Mouse (Mus musculus) urinary bladder, postnatal 4 days (tissue): ENCODE measurements around the gene Zmiz1.

Source experiments
- DNase-seq, 2 experiments: peaks; one replicate each; pipeline ENCODE4 v3.0.0; 2021 to 2022; ENCODE audit warnings: low spot score in 2 of 2

Gene Zmiz1

DNA sequence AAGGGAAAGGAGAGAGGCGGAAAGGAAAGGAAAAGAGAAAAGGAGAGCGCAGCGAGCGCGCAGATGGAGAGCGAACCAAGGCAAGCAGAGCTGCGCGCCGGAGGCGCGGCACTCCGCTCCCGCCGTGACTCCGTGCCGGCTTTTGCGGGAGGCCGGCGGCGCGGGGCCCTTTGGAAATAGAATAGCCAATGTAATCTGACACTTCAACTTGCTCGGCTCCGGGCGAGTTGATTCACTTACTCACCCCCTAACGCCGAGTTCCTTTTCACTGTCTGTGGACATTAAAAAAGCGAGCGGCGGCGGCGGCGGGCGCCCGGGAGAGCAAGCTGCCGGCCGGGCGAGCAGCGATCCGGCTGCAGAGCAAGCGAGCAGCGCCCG is at the start of gene Zmiz1:
TSS of gene Zmiz1 (plus strand) at position 170 of the 378 bp plus-strand sequence.
- DNase-seq = peak; percentile 88 to 91

DNA sequence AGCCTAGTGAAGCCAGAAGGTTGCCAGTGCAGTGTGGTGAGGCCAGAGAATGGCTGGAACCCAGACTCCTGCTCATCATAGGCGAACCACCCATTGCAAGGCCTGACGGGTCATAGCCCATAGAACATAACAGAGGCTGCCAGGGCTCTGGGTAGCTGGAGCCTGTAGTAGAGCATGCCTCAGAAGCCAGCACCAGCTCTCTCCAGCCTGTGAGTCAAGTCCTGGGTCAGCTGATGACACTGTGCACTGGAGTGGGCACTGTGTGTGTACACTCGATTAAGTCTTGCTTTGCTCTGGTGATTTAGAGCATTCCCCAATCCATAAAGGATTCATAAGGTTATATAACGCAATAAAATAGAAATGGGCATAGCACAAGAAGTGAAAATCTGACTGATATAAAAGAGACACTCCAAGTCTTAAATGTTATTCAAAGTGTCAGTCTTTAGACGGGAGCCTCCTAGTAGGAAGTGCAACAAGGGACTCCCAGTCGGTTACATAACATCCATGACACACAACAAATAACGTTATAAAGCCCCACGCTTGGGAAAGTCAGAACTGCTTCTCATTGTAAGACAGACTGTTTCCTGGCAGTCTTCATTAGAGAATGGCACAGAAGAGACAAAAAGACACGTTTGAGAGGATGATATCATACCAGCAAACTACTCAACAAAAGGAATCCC is 47.0 kb upstream of the Zmiz1 start:
- no peak for DNase-seq

DNA sequence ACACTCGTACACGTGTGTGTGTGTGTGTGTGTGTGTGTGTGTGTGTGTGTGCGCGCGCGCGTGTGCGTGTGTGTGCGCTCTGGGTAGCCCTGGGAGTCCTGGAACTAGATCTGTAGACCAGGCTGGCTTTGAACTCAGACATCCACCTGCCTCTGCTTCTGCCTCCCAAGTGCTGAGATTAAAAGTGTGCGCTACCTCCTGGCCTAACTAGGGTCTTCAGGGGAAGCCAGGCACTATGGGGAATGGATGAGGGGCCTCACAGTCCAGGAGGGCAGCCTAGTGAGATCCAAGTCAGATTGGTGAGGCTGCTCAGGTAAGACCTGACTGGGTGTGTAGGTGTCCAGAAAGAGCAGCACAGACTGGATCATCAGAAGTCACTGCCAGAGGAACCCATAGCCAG is 46.2 kb upstream of the Zmiz1 start:
- no peak for DNase-seq

DNA sequence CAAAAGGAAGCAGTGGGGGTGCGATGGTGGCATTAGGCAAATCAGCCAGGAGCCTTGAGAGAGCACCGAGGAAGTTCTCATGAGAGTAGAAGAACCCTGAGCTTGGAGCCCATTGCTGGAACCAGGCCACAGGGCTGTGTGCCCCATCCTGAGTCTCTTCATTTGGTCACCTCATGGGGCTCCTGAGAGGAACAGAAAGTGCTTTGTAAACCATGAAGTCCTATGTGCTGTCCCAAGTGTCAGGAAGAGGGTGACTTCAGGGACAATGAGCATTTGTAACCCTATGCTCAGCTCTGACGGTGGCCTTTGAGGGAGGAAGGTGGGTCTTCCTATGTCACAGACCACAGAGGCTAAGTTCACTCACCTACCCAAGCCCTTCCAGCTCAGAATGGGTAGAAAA is 45.5 kb upstream of the Zmiz1 start:
- no peak for DNase-seq

DNA sequence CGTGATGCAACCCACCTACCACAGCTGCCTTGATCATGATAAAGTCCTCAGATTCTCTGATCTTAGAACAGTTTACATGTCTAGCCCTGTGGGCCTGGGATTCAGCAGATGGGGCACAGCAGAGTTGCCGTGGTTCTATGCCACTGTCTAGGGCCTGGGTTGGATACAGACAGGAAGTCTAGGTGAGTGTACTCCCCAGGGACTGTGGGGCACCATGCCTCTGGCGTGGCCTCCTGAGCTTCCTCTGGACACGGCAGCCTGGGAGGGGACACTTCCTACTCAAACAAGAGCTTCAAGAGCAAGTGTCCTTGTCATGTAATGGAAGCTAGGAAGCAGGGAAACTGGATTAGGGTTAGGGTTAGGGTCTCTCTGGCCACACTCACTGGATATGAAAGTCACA is 44.9 kb upstream of the Zmiz1 start:
- DNase-seq = no peak

DNA sequence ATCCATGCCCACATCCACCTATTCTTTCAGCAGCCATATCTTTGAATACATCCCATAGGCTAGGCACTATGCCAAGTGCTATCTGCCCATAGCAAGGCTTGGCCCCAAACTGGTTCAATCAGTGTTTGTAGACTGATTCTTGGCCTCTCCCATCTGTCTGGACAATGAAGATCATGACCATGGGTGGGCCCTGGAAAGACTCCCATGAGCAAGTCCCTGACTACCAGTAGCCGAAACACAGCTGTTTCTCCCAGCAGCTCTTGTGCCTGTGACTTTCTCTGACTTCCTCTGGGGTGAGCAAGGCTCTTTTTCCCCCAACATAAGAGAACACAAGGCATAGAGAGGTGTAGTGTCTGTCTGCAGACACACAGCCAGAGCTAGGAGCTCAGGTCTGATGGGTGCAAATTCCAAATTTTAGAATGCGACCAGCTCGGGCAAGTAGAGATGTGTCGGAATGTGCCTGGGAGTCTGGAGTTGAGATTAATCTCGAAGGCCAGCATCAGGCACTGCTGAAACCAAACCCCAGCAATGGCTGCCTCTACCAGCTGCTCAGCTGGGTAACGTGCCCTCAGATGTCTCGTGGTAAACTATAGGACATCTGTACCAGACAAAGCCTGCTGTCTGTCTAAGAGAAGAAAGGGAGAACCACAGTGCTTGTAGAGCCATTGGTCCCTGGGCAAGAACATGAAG is 38.8 kb upstream of the Zmiz1 start:
- no peak for DNase-seq

DNA sequence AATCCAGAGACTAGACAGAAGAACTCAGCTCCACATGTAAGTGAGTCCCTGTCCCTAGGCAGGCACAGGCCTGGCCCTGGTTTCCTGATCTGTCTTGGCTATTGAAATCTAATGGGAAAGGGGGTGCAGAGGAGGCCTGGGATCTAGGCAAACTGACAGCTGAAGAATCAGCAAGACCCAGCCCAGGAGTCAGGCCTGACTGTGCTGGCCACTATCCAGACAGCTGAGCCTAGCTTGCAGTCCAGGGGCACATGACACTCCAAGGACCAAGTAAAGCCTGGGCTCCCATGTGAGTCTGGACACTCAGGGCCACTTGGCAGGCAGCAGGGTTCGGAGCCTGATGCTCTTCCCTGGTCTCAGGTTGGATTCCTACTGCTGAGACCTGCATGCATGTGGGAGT is 38.0 kb upstream of the Zmiz1 start:
- DNase-seq = no peak

DNA sequence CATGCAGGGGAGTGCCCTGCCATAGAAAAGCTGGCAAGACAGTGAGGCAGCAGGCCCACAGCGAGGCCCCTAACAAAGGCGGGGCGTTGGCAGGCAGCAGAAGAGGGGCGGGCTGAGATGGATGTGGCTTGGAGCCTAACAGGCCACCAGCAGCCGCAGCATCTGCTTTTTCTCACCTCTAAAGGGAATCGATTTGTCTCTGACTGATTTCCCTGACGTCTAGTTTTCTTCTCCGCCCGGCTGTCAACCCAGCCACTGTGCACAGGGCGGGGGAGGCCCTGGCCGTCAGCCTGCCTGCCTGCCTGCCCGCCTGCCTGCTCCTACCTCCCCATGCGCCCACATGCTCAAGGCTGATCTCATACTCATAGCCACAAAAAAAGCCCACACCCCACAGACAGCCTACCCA is 37.4 kb upstream of the Zmiz1 start:
- DNase-seq = peak in 1 of 2 experiments; percentile 30

DNA sequence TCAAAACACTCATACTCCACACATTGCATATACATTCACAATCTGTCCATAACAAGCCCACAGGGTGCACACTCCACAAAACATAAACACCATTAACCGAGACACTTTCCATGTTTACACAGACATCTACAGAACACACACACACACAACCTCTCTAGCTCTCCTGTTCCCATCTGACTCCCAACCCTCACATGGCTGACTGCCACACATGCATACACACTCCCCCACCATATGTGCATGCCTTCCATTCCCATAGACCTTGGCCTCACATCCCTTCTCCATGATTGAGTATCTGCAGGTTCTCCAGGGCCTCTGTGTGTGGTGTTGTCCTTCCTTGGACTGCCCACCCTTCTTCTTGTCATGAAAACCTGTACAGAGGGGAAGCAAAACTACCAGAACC is 36.0 kb upstream of the Zmiz1 start:
- DNase-seq = no peak

DNA sequence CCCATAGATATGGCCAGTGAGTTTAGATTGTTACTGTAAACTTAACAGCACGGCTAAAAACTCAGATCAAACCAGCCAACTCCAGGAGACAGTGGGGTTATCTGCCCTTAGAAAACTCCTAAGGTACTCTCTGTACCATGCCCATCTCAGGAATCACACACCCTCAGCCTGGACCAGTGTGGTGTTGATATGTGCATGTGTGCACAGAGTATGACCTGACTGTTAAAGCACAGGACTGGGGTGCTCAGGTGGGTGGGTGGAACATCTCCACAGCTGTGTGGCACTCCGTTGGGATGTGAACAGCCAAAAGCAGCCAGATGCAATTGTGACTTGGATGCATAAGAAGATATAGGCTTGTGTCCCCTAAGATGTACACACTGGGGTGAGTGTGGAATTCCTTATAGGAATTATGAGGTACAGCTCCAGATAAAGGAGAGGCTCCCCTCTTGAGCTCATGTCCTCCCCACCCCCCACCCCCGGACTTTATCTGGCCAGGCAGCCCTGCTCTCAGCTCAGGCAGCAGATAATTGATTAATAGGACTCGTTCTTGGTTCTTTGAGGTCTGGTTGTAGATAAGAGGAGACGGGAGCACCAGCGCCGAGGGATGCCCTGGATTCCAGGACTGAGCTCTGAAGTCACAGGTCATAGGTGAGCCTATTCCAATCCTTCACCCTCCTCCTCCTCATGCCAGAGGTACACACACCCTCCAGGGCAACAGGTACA is 35.1 kb upstream of the Zmiz1 start:
- no peak for DNase-seq

DNA sequence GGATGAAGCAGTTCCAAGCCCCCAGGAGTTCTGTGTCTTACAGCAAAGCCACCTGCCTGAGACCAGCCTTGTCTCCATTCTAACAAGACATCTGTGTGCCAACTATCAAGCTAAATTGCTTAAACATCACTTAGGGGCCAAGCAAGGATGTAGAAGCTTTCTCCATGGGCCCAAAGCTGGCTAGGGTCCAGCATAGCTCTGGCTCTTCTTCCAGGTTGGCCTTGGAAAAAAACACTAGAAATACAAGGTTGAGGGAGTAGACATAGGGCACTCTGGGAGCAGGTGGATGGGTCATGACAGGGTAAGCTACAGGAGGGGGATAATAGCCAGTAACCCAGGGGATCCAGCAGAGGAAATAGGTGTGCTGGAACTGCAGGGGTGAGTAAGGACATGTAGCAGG is 20.7 kb upstream of the Zmiz1 start:
- no peak for DNase-seq

DNA sequence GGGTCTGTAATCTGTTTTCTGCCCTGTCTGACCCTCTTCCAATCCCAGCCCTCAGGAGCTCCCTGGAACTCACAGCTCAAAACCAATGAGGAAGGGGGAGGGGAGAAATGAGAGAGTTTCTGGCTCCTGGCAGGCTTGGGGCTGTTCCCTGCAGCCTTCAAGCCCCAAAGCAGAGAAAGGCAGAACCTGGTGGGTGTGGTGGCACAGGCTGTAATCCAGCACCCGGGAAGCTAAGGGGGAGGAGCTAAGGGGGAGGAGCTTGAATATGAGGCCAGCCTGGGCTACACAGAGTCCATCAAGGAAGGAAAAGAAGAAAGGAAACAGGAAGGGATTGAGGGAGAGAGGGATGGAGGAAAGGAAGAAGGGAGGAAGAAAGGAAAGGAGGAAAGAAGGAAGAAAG is 18.9 kb upstream of the Zmiz1 start:
- DNase-seq = no peak

DNA sequence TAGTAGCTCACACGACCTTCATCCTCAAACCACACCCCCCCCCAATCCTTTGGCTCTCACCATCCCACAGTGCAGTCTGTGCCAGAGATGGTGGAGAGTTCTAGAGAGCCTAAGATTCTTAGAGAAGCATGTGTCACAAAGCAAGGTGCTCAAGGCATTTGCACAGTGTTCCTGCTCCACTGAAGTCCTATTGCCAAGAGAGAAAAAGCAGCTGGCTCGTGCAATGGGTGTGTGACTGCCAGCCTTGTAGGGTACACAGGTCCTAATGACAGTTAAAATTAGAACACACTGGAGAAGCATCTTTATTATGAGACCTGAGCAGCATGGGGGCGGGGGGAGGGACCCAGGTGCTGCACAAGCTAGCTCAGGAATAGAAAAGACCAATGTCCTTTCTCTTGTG is 18.2 kb upstream of the Zmiz1 start:
- DNase-seq = no peak

DNA sequence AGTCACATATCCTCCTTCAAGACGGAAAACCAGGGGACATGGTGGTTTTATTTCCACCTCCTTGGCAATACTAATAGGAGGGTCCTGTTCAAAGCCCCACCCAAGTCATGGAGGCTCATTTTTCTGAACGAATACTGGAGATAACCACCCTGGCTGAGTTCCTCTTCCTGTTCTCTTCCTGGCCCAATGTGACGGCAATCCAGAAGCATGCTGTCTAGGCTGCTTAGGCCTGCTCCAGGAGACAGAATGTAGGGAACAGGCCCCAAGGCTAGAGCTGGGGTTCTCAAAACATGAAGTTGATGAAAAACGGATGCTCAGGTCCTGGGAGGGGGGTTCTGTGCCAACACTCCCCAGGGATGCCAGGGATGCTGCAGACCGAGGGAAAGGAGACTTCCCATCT is 17.5 kb upstream of the Zmiz1 start:
- no peak for DNase-seq

DNA sequence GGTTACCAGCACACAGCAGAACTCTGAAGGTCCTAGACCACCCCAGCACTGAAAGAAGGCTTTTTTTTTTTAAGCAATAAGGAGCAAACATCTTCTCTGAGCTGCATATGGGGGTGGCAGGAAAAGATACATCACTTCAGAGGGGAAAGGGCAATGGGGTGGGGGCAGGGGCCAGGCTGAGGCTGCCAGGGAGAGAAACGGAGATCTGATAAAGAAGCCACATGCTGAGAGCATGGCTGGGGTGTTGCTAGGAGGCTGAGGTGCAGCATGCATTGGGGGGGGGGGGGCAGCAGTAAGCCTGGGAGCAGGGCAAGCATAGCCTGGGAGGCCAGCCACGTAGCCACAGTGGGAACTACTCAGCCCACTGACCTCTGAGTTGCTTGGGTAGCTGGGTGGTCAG is 16.3 kb upstream of the Zmiz1 start:
- no peak for DNase-seq

DNA sequence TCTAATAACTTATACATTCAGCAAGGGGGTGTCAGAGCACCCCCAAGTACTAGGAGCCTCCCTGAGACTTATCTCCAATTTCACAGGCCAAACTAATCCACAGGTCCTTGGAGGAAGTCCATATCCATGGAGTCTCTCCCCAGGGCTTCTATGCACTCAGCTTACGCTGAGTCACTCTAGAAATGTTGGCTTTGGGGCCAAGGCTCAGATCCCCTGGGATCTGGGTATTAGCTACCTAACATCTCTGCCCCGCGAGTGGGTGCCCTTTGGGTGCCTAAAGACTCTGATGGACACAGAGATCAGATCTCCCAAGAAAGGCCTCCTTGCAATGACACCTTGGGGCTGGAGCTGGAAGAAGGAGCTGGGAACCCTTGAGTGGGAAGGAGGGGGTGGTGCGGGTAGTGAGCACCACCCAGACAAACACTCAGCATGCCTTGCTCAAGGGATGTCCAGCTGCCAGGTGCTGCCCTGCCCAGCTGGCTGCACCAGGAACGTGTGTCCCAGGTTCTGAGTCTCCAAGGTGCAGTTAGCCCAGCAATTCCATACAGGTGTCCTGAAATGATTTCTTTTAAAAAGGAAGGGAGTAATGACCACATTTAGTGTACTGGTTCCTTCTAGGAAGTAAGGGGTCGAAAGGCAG is 11.7 kb upstream of the Zmiz1 start:
- DNase-seq = no peak

DNA sequence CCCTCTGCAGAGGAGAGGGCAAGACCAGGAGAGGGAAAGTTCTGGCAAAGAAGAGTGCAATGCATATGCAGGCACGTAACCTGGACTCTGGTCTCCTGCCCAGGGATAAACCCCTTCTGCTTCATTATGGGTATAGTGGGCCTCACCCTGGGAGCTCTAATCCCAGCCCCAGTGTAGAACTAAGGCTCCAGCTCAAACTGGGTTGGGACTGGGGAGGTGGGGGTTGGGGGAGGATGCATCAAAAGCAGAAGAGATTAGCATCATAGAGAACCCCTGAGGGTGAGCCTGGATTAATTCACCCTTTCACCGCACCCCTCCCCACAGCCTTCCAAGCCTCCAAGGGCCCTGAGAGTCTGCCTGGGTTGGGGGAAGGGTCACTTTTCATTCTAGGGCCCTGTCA is 10.5 kb upstream of the Zmiz1 start:
- DNase-seq = no peak

DNA sequence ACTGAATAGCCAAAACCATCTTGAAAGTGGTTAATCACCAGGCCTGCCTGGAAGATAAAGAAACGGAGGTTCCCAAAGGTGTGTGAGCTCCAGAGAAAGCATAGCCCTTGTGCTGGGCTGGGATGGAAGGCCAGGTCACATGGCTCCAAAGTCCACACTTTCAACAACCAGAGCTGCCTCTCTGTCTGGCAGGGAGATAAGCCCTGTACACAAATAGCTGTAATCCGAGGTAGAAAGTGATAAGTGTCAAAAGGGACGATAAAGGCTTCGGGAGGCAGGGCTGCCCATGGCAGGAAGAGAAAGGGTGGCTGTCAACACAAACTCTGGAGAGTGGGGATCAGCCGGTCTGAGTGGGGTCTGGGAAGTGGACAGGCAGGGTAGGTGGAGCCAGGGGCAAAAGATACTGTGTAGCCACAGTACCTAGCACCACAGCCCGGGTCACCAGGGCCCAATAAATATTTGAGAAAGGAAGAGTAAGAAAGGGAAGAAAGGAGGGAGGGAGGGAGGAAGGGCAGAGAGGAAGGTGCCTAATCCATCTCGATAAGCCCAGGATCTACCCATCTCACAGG is 7.8 kb upstream of the Zmiz1 start:
- DNase-seq = no peak

DNA sequence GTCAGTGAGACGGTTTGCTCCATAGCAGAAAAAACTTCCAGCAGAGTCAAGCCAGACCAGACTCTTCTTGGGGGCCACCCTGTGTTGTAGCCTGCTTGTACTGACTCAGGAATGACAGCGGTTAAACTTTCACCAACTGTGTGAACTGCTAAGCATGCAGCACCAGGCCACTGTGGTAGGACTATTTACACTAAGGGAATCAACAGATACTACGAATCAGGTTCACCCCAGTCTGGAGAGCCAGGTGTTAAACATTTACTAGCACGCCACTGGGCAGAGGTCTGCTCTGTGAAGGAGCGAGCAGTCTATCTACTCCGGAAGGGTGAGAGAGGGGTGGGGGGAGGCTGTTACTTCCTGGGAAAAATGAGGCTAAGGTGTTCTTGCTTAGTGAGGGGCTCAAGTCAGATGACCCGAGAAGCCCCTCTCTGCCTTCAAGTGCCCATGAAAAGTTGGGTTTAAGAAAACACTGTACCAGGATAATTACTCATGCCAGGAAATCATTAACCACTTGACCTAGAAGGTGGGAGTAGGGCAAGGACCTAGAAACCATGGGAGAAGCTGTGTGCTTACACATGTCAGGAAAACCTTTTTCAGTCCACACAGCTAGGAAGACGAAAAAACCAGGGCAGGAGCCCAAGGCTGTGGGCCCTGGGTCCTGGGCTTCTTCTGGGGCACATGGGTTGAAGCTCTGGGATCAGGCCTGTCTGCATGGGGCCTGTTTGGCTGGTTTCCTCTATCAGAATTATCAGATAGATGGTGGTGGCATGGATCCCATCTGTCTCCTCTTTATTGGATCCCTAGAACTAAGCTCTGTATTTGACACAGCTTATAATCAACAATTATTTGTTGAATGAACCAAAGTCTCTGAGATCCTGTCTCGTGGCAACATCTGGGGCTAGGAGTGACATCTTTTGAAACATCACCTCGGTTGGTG is 7.0 kb upstream of the Zmiz1 start:
- DNase-seq = no peak

DNA sequence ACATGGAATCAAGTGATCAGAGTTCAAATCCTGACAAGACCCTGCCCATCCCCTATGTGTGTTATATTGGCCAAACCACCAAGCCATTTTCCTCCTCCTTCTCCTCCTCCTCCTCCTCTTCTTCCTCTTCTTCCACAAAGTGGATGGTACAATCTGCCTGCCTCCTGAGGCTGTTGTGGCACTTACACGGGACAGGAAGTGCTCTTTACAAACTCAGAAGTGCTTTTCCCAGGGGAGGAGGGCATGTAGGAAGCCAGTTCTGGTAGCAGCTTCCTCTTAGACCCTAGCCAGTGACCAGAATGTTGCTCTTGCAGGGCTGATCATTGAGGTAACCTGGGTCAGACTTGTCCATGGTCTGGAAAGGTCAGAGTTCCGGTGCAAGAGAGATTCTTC is 6.4 kb upstream of the Zmiz1 start:
- no peak for DNase-seq

DNA sequence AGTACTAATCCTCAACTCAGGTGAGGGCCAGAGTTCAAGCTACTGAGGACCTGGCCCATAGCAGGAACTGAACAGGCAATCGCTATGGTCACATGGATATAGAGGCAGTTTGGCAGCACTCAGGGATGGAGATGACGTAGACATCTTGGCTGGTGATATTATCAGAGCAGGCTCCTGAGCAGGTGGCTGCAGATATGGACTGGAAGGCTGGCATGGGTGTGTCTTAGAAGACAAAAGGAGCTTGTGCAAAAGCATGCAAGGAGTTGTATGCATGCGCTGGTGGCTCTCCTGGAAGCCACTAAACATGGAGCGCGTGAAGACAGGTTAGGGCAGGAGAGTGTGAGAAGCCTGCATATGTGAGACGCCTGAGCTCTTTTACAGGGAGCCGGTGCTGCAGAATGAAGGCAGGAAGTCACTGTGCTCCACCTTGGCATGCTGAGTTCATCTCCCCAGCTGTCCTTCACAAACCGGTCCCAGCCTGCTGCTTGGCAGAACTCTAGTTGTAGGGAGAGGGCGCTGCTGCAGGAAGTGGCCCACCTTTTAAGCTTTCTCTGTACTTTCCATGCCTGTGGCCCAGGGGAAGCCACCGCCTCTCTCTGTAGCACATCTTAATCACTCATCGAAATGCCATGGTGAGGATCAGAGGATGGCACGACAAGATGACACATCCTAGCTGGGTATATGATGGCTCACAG is 4.8 kb upstream of the Zmiz1 start:
- DNase-seq = no peak
